Mouse (Mus musculus) intestine, embryonic 14.5 days (tissue): Measurements from ENCODE around the gene Creb3l1. TPM values are rescaled to one million over a fixed set of nuclear protein-coding genes. Genes with fewer than 3 reads are reported as not detected.
A peak's percentile ranks its signal among the peaks of the same experiment; 100 is the strongest.

ENCODE experiments used
- ATAC-seq: fragments of 200-750 bp; cut with Nextera tagmentation; replicated peaks from 2 replicates; pipeline ENCODE4 v1.8.0; 2017; ENCODE audit warnings: low read depth, moderate number of reproducible peaks, moderate TSS enrichment, moderate library complexity; ENCODE audit not compliant: low FRiP score, low TSS enrichment
- DNase-seq: peaks from one replicate; pipeline ENCODE4 v3.0.0-alpha.2; 2018; ENCODE audit warnings: low spot score
- H3K27ac ChIP-seq: fragments of 300-500 bp; sonication (generic); 2 replicates; pipeline ENCODE4 v1.5.1; 2014; ENCODE audit warnings: low read depth, mild to moderate bottlenecking, control low read depth
- H3K27me3 ChIP-seq: fragments of 300-500 bp; sonication (generic); replicated peaks from 2 replicates; pipeline ENCODE4 v1.6.1; 2014; ENCODE audit warnings: low read length, control low read depth; ENCODE audit not compliant: control insufficient read depth, insufficient read depth
- H3K36me3 ChIP-seq: fragments of 300-500 bp; sonication (generic); 2 replicates; pipeline ENCODE4 v1.6.1; 2014; ENCODE audit warnings: low read length, control low read depth; ENCODE audit not compliant: control insufficient read depth, insufficient read depth
- H3K4me1 ChIP-seq: fragments of 300-500 bp; sonication (generic); replicated peaks from 2 replicates; pipeline ENCODE4 v1.6.1; 2014; ENCODE audit warnings: low read length, control low read depth, mixed read lengths; ENCODE audit not compliant: control insufficient read depth, insufficient read depth
- H3K4me2 ChIP-seq: fragments of 300-500 bp; sonication (generic); 2 replicates; pipeline ENCODE4 v1.6.1; 2014; ENCODE audit warnings: low read length
- H3K4me3 ChIP-seq: fragments of 300-500 bp; sonication (generic); 2 replicates; pipeline ENCODE4 v1.5.1; 2014; ENCODE audit warnings: low read depth, low read length, control low read depth, mixed read lengths
- H3K9ac ChIP-seq: fragments of 300-500 bp; sonication (generic); 2 replicates; pipeline ENCODE4 v1.6.1; 2014; ENCODE audit warnings: mild to moderate bottlenecking, low read length
- H3K9me3 ChIP-seq: fragments of 300-500 bp; sonication (generic); 2 replicates; pipeline ENCODE4 v1.6.1; 2016; ENCODE audit warnings: low read length, control low read depth; ENCODE audit not compliant: control insufficient read depth
- WGBS: fragments of 180-500 bp; shearing (Covaris S2); extraction: QIAGEN DNeasy Blood & Tissue Kit; methylation state at CpG from one replicate; pipeline ENCODE4 v1.1.7; 2014; 5-methylcytosine and 5-hydroxymethylcytosine counted together
- polyA plus RNA-seq: library from polyadenylated mRNA; unstranded; fragments of >200 nt; fragmentation: Nextera tagmentation; extraction: Ambion mirVana; gene quantifications from 2 replicates; pipeline ENCODE4 v1.2.1, GENCODE M21; 2014

The Creb3l1 gene
- polyA plus RNA-seq, 1 experiment from 2014 or later = 24.1 TPM

- H3K4me1 ChIP-seq = peaks cover 17% of the 10 kb centered on the region
- WGBS = 82% methylated on average over 8 of the region's 8 CpGs
- H3K9me3 ChIP-seq = no peaks in the 10 kb centered on the region
- H3K4me2 ChIP-seq = no peak overlapping the region
- no peak overlapping the region for H3K4me3 ChIP-seq
- DNase-seq (no peak), ATAC-seq (no peak)
- H3K27me3 ChIP-seq = peaks cover 8% of the 10 kb centered on the region
- H3K9ac ChIP-seq = no peak overlapping the region
- H3K27ac ChIP-seq = no peak overlapping the region
- H3K36me3 ChIP-seq = no peaks in the 10 kb centered on the region
Measured at GRCm38 (mm10) chr2:92052188-92052587, 27.9 kb upstream of the Creb3l1 start.

GRCm38 (mm10) chr2:92048034-92048690 lies 23.9 kb upstream of the Creb3l1 start:
- Histone ChIP-seq H3K4me1 (0 out of 2 replicates have a peak, but pooled peaks cover 7% of the 10 kb centered on the region), H3K4me2 (no peak overlapping the region), H3K9me3 (no peaks in the 10 kb centered on the region), H3K9ac (no peak overlapping the region), H3K27ac (no peak overlapping the region), H3K27me3 (no peaks in the 10 kb centered on the region), H3K4me3 (no peak overlapping the region), H3K36me3 (no peaks in the 10 kb centered on the region)
- 62% methylated on average over 9 of the region's 9 CpGs for WGBS
- DNase-seq (no peak), ATAC-seq (no peak)

GRCm38 (mm10) chr2:92047601-92048000 lies 23.3 kb upstream of the Creb3l1 start:
- Histone ChIP-seq H3K9ac (no peak overlapping the region), H3K4me2 (no peak overlapping the region)
- ATAC-seq = peak; percentile 77

GRCm38 (mm10) chr2:92043285-92043684 lies 19.0 kb upstream of the Creb3l1 start:
- no peak overlapping the region for H3K9ac ChIP-seq
- no peaks in the 10 kb centered on the region for H3K36me3 ChIP-seq
- WGBS = 84% methylated on average over 12 of the region's 12 CpGs
- H3K27ac ChIP-seq = no peak overlapping the region
- no peak overlapping the region for H3K4me3 ChIP-seq
- no peak for DNase-seq
- no peak overlapping the region for H3K4me2 ChIP-seq
- H3K9me3 ChIP-seq = no peaks in the 10 kb centered on the region
- 0 out of 2 replicates have a peak, but pooled peaks cover 7% of the 10 kb centered on the region for H3K4me1 ChIP-seq
- no peak for ATAC-seq
- no peaks in the 10 kb centered on the region for H3K27me3 ChIP-seq

More at GRCm38 (mm10) chr2:92047601-92048000, 23.3 kb upstream of the Creb3l1 start:
- Histone ChIP-seq H3K27me3 (no peaks in the 10 kb centered on the region), H3K9me3 (no peaks in the 10 kb centered on the region), H3K36me3 (no peaks in the 10 kb centered on the region), H3K4me1 (0 out of 2 replicates have a peak, but pooled peaks cover 7% of the 10 kb centered on the region), H3K27ac (no peak overlapping the region), H3K4me3 (no peak overlapping the region)
- WGBS = 14% methylated on average over 4 of the region's 4 CpGs
- DNase-seq = no peak

GRCm38 (mm10) chr2:92041538-92041937 lies 17.2 kb upstream of the Creb3l1 start:
- Histone ChIP-seq H3K4me3 (no peak overlapping the region), H3K9ac (no peak overlapping the region), H3K27me3 (no peaks in the 10 kb centered on the region), H3K27ac (no peak overlapping the region), H3K36me3 (no peaks in the 10 kb centered on the region), H3K4me1 (no peaks in the 10 kb centered on the region), H3K9me3 (no peaks in the 10 kb centered on the region), H3K4me2 (no peak overlapping the region)
- DNase-seq (no peak), ATAC-seq (0 out of 2 replicates have a peak, but pooled peaks have one; percentile 21)
- WGBS = 69% methylated on average over 15 of the region's 15 CpGs

- 60% methylated on average over 9 of the region's 9 CpGs for WGBS
- Histone ChIP-seq H3K36me3 (no peaks in the 10 kb centered on the region), H3K27me3 (no peaks in the 10 kb centered on the region), H3K4me3 (no peak overlapping the region), H3K4me1 (no peaks in the 10 kb centered on the region), H3K4me2 (no peak overlapping the region), H3K27ac (no peak overlapping the region), H3K9me3 (no peaks in the 10 kb centered on the region), H3K9ac (no peak overlapping the region)
- no peak for DNase-seq
- no peak for ATAC-seq
Measured at GRCm38 (mm10) chr2:92034273-92034672, 10.0 kb upstream of the Creb3l1 start.

- no peak overlapping the region for H3K27ac ChIP-seq
- no peak overlapping the region for H3K4me2 ChIP-seq
- no peak for DNase-seq
- H3K27me3 ChIP-seq = no peaks in the 10 kb centered on the region
- no peaks in the 10 kb centered on the region for H3K4me1 ChIP-seq
- H3K36me3 ChIP-seq = no peaks in the 10 kb centered on the region
- no peak for ATAC-seq
- H3K4me3 ChIP-seq = no peak overlapping the region
- H3K9ac ChIP-seq = no peak overlapping the region
- 77% methylated on average over 8 of the region's 8 CpGs for WGBS
- H3K9me3 ChIP-seq = no peaks in the 10 kb centered on the region
Measured at GRCm38 (mm10) chr2:92030554-92030953, 6.3 kb upstream of the Creb3l1 start.

- H3K4me3 ChIP-seq = no peak overlapping the region
- no peaks in the 10 kb centered on the region for H3K9me3 ChIP-seq
- H3K4me1 ChIP-seq = no peaks in the 10 kb centered on the region
- 0 out of 2 replicates have a peak, but pooled peaks have one; percentile 26 for ATAC-seq
- H3K4me2 ChIP-seq = no peak overlapping the region
- H3K27ac ChIP-seq = no peak overlapping the region; the same call in 1 of the 2 replicates
- H3K9ac ChIP-seq = no peak overlapping the region
- no peaks in the 10 kb centered on the region for H3K27me3 ChIP-seq
- 67% methylated on average over 10 of the region's 10 CpGs for WGBS
- no peaks in the 10 kb centered on the region for H3K36me3 ChIP-seq
- DNase-seq = no peak
Measured at GRCm38 (mm10) chr2:92029387-92030133, 5.3 kb upstream of the Creb3l1 start.
